Mouse (Mus musculus) heart, adult 2 months (tissue): ENCODE data around the gene Pcdh17.

Experiments used
- CTCF ChIP-seq: fragments of 200-600 bp; IDR thresholded peaks from 2 replicates; pipeline ENCODE4 v1.8.1; 2022; ENCODE audit warnings: antibody characterized with exemption, mild to moderate bottlenecking, moderate library complexity
- EP300 ChIP-seq: fragments of 200-500 bp; IDR thresholded peaks from 2 replicates; pipeline ENCODE4 v1.6.1; 2011; ENCODE audit warnings: low read depth, low read length, control low read depth; ENCODE audit not compliant: insufficient read depth

- TF ChIP-seq EP300 (no peak), CTCF (no peak)
Measured at GRCm38 (mm10) chr14:84477411-84477810, 34.0 kb downstream of the Pcdh17 start.
